Mouse (Mus musculus) heart, embryonic 13.5 days (tissue): Measurements from ENCODE around the gene Hfe2. TPM values are rescaled to one million over a fixed set of nuclear protein-coding genes. Genes with fewer than 3 reads are reported as not detected.
"Not testable (repeated sequence)": the region's sequence is repeated elsewhere in the genome, so short reads cannot be mapped to it uniquely, and the experiment has no call there.

Source experiments
- ATAC-seq: fragments of 200-750 bp; cut with Nextera tagmentation; 2 replicates; pipeline ENCODE4 v1.8.0; 2017; ENCODE audit warnings: moderate TSS enrichment; ENCODE audit not compliant: insufficient number of reproducible peaks, low FRiP score, low TSS enrichment; ENCODE audit errors: extremely low read depth
- H3K27ac ChIP-seq: fragments of 300-500 bp; sonication (generic); replicated peaks from 2 replicates; pipeline ENCODE4 v1.5.1; 2015; ENCODE audit warnings: moderate library complexity, mild to moderate bottlenecking, inconsistent platforms
- H3K27me3 ChIP-seq: fragments of 300-500 bp; sonication (generic); replicated peaks from 2 replicates; pipeline ENCODE4 v1.6.1; 2015; ENCODE audit warnings: mild to moderate bottlenecking, inconsistent platforms
- H3K36me3 ChIP-seq: fragments of 300-500 bp; sonication (generic); 2 replicates; pipeline ENCODE4 v1.6.1; 2015; ENCODE audit warnings: mild to moderate bottlenecking, inconsistent platforms
- H3K4me1 ChIP-seq: fragments of 300-500 bp; sonication (generic); 2 replicates; pipeline ENCODE4 v1.6.1; 2015; ENCODE audit warnings: inconsistent platforms
- H3K4me2 ChIP-seq: fragments of 300-500 bp; sonication (generic); 2 replicates; pipeline ENCODE4 v1.6.1; 2015; ENCODE audit warnings: inconsistent platforms, mild to moderate bottlenecking, moderate library complexity
- H3K4me3 ChIP-seq: fragments of 300-500 bp; sonication (generic); 2 replicates; pipeline ENCODE4 v1.5.1; 2015; ENCODE audit warnings: moderate library complexity, mild to moderate bottlenecking, inconsistent platforms
- H3K9ac ChIP-seq: fragments of 300-500 bp; sonication (generic); 2 replicates; pipeline ENCODE4 v1.6.1; 2015; ENCODE audit warnings: inconsistent platforms, mild to moderate bottlenecking, moderate library complexity
- H3K9me3 ChIP-seq: fragments of 300-500 bp; sonication (generic); 2 replicates; pipeline ENCODE4 v1.6.1; 2016; ENCODE audit warnings: inconsistent platforms
- whole genome bisulfite sequencing: fragments of 180-500 bp; shearing (Covaris S2); methylation state at CpG from one replicate; pipeline ENCODE4 v1.1.7; 2015; ENCODE audit warnings: mixed read lengths; 5-methylcytosine and 5-hydroxymethylcytosine counted together
- polyA plus RNA-seq: library from polyadenylated mRNA; unstranded; fragments of >200 nt; fragmentation: Nextera tagmentation; extraction: Ambion mirVana; gene quantifications from 2 replicates; pipeline ENCODE4 v1.2.1, GENCODE M21; 2015

The Hfe2 gene
- polyA plus RNA-seq = 7.4 and 7.5 TPM in 2 replicates

GRCm38 (mm10) chr3:96524914-96525313 is at the start of gene Hfe2:
Gene Hfe2 (plus strand): TSS chr3:96525172.
- Histone ChIP-seq H3K36me3 (no peaks in the 10 kb centered on the region), H3K27ac (peak within 1 kb of the TSS; percentile 65), H3K9ac (peak within 1 kb of the TSS; percentile 42), H3K4me3 (peak within 1 kb of the TSS; percentile 23), H3K4me2 (peak within 1 kb of the TSS; percentile 54), H3K9me3 (no peaks in the 10 kb centered on the region), H3K27me3 (peaks cover 43% of the 10 kb centered on the region), H3K4me1 (peaks cover 37% of the 10 kb centered on the region)
- WGBS = 31% methylated on average over 4 of the region's 4 CpGs
- ATAC-seq = no peak

GRCm38 (mm10) chr3:96477084-96477483 is 47.9 kb upstream of the Hfe2 start:
- peaks cover 70% of the 10 kb centered on the region for H3K27me3 ChIP-seq

GRCm38 (mm10) chr3:96477558-96477957 is 47.4 kb upstream of the Hfe2 start:
- Histone ChIP-seq H3K9me3 (no peaks in the 10 kb centered on the region), H3K4me2 (no peak overlapping the region), H3K27me3 (peaks cover 65% of the 10 kb centered on the region), H3K36me3 (no peaks in the 10 kb centered on the region), H3K4me1 (peaks cover 12% of the 10 kb centered on the region), H3K9ac (no peak overlapping the region), H3K4me3 (no peak overlapping the region), H3K27ac (no peak overlapping the region)
- 79% methylated on average over 6 of the region's 6 CpGs for WGBS
- ATAC-seq = no peak

More at GRCm38 (mm10) chr3:96477084-96477483, 47.9 kb upstream of the Hfe2 start:
- no peaks in the 10 kb centered on the region for H3K36me3 ChIP-seq
- no peaks in the 10 kb centered on the region for H3K9me3 ChIP-seq
- H3K27ac ChIP-seq = no peak overlapping the region
- no peak overlapping the region for H3K4me2 ChIP-seq
- H3K4me3 ChIP-seq = no peak overlapping the region
- H3K9ac ChIP-seq = no peak overlapping the region
- H3K4me1 ChIP-seq = peaks cover 12% of the 10 kb centered on the region
- ATAC-seq = no peak
- 49% methylated on average over 3 of the region's 3 CpGs for WGBS

- no peak overlapping the region for H3K9ac ChIP-seq
- no peak for ATAC-seq
- H3K4me2 ChIP-seq = no peak overlapping the region
- WGBS = 28% methylated on average over 3 of the region's 3 CpGs
- H3K27me3 ChIP-seq = peaks cover 55% of the 10 kb centered on the region
- H3K9me3 ChIP-seq = no peaks in the 10 kb centered on the region
- no peaks in the 10 kb centered on the region for H3K36me3 ChIP-seq
- no peak overlapping the region for H3K4me3 ChIP-seq
- H3K27ac ChIP-seq = no peak overlapping the region
- H3K4me1 ChIP-seq = peaks cover 12% of the 10 kb centered on the region
These were observed 45.7 kb upstream of the Hfe2 start for GRCm38 (mm10) chr3:96479249-96479648.

GRCm38 (mm10) chr3:96480684-96481270 is 44.2 kb upstream of the Hfe2 start:
- no peak overlapping the region for H3K9ac ChIP-seq
- H3K36me3 ChIP-seq = no peaks in the 10 kb centered on the region
- no peak overlapping the region for H3K27ac ChIP-seq
- H3K27me3 ChIP-seq = peaks cover 39% of the 10 kb centered on the region
- peaks cover 8% of the 10 kb centered on the region for H3K4me1 ChIP-seq
- no peak for ATAC-seq
- WGBS = 82% methylated on average over 4 of the region's 4 CpGs
- H3K9me3 ChIP-seq = no peaks in the 10 kb centered on the region
- no peak overlapping the region for H3K4me3 ChIP-seq
- H3K4me2 ChIP-seq = no peak overlapping the region

GRCm38 (mm10) chr3:96481856-96482255 is 43.1 kb upstream of the Hfe2 start:
- Histone ChIP-seq H3K9me3 (no peaks in the 10 kb centered on the region), H3K27me3 (peaks cover 30% of the 10 kb centered on the region), H3K4me3 (no peak overlapping the region), H3K27ac (no peak overlapping the region), H3K4me2 (no peak overlapping the region), H3K4me1 (peaks cover 8% of the 10 kb centered on the region), H3K9ac (no peak overlapping the region), H3K36me3 (no peaks in the 10 kb centered on the region)
- ATAC-seq = no peak
- 74% methylated on average over 3 of the region's 3 CpGs for WGBS

GRCm38 (mm10) chr3:96482451-96482850 is 42.5 kb upstream of the Hfe2 start:
- no peak overlapping the region for H3K4me3 ChIP-seq
- no peaks in the 10 kb centered on the region for H3K9me3 ChIP-seq
- H3K4me1 ChIP-seq = peaks cover 13% of the 10 kb centered on the region
- no peak overlapping the region for H3K4me2 ChIP-seq
- H3K36me3 ChIP-seq = no peaks in the 10 kb centered on the region
- peaks cover 24% of the 10 kb centered on the region for H3K27me3 ChIP-seq
- 78% methylated on average over 13 of the region's 13 CpGs for WGBS
- no peak overlapping the region for H3K27ac ChIP-seq
- no peak for ATAC-seq
- H3K9ac ChIP-seq = no peak overlapping the region

GRCm38 (mm10) chr3:96483044-96483443 is 41.9 kb upstream of the Hfe2 start:
- peaks cover 18% of the 10 kb centered on the region for H3K4me1 ChIP-seq
- ATAC-seq, H3K9me3 ChIP-seq, H3K27ac ChIP-seq, H3K36me3 ChIP-seq, H3K9ac ChIP-seq, H3K4me2 ChIP-seq, H3K4me3 ChIP-seq: not testable (repeated sequence)
- H3K27me3 ChIP-seq = peaks cover 19% of the 10 kb centered on the region
- WGBS = 50% methylated on average over 7 of the region's 7 CpGs

- Histone ChIP-seq H3K4me2 (no peak overlapping the region), H3K4me3 (no peak overlapping the region), H3K9me3 (no peaks in the 10 kb centered on the region), H3K9ac (peak overlapping the region; percentile 10; the same call in 1 of the 2 replicates), H3K4me1 (peaks cover 18% of the 10 kb centered on the region), H3K27ac (no peak overlapping the region), H3K36me3 (no peaks in the 10 kb centered on the region), H3K27me3 (peaks cover 14% of the 10 kb centered on the region)
- WGBS = 75% methylated on average over 2 of the region's 2 CpGs
- ATAC-seq = no peak
These were observed 41.0 kb upstream of the Hfe2 start for GRCm38 (mm10) chr3:96483946-96484345.

GRCm38 (mm10) chr3:96484921-96485320 is 40.1 kb upstream of the Hfe2 start:
- peaks cover 11% of the 10 kb centered on the region for H3K27me3 ChIP-seq
- ATAC-seq = no peak
- H3K4me2 ChIP-seq = peak overlapping the region; percentile 49
- H3K4me1 ChIP-seq = peaks cover 18% of the 10 kb centered on the region
- H3K9me3 ChIP-seq = no peaks in the 10 kb centered on the region
- no peaks in the 10 kb centered on the region for H3K36me3 ChIP-seq
- H3K4me3 ChIP-seq = no peak overlapping the region; the same call in 1 of the 2 replicates
- peak overlapping the region; percentile 67 for H3K9ac ChIP-seq
- H3K27ac ChIP-seq = peak overlapping the region; percentile 20; the same call in 1 of the 2 replicates
- WGBS = 66% methylated on average over 4 of the region's 4 CpGs

- H3K9ac ChIP-seq = peak overlapping the region; percentile 67
- peaks cover 11% of the 10 kb centered on the region for H3K27me3 ChIP-seq
- H3K4me3 ChIP-seq = no peak overlapping the region; the same call in none of the 2 replicates
- ATAC-seq = no peak
- H3K4me2 ChIP-seq = peak overlapping the region; percentile 49
- peaks cover 18% of the 10 kb centered on the region for H3K4me1 ChIP-seq
- no peaks in the 10 kb centered on the region for H3K36me3 ChIP-seq
- H3K27ac ChIP-seq = peak overlapping the region; percentile 20; the same call in 1 of the 2 replicates
- no peaks in the 10 kb centered on the region for H3K9me3 ChIP-seq
- 66% methylated on average over 2 of the region's 2 CpGs for WGBS
These were observed 39.6 kb upstream of the Hfe2 start for GRCm38 (mm10) chr3:96485361-96485760.
